Comparison of ENCODE assay signal across 28 mouse cellular contexts in genomic region chr19:28044950-28045349, GRCm38 (mm10).
"Had no signal": no experiment of that assay in that cellular context is flagged by ENCODE, and none has a peak within 500 bp of the region (broad histone marks: within the 10 kb centered on the region; RNA-seq: fewer than 3 reads in every experiment).

No protein-coding gene starts in this region.

- H3K4me3 ChIP-seq: gastrocnemius, adult 2 months; heart, embryonic 10.5 days; heart, embryonic 12.5 days; hindbrain, embryonic 10.5 days; hindbrain, embryonic 12.5 days; intestine, embryonic 15.5 days; left cerebral cortex, adult 2 months; limb, embryonic 10.5 days; limb, embryonic 12.5 days; liver, embryonic 13.5 days; liver, embryonic 15.5 days had no signal

- H3K9me3 ChIP-seq: heart, embryonic 10.5 days; heart, embryonic 12.5 days; hindbrain, embryonic 10.5 days; hindbrain, embryonic 12.5 days; intestine, embryonic 15.5 days; limb, embryonic 10.5 days; limb, embryonic 12.5 days; liver, embryonic 13.5 days; liver, embryonic 15.5 days had no signal

- H3K4me2 ChIP-seq: heart, embryonic 12.5 days; hindbrain, embryonic 12.5 days; hindbrain, embryonic 14.5 days; intestine, embryonic 15.5 days; limb, embryonic 12.5 days; liver, embryonic 11.5 days; liver, embryonic 13.5 days; liver, embryonic 15.5 days had no signal

- H3K4me1 ChIP-seq: heart, embryonic 10.5 days; heart, embryonic 12.5 days; hindbrain, embryonic 10.5 days; hindbrain, embryonic 12.5 days; intestine, embryonic 15.5 days; limb, embryonic 10.5 days; limb, embryonic 12.5 days; liver, embryonic 13.5 days; liver, embryonic 15.5 days had no signal

- ATAC-seq: hindbrain, embryonic 16.5 days; inflammation-experienced regulatory T-cells, adult 6 months; intestine, embryonic 15.5 days; intestine, postnatal 0 days; liver, postnatal 0 days had no signal

- H3K27ac ChIP-seq: gastrocnemius, adult 2 months; heart, embryonic 10.5 days; hindbrain, embryonic 10.5 days; hindbrain, embryonic 12.5 days; hindbrain, embryonic 14.5 days; intestine, embryonic 15.5 days; left cerebral cortex, adult 2 months; limb, embryonic 10.5 days; limb, embryonic 12.5 days; liver, embryonic 13.5 days; liver, embryonic 15.5 days had no signal

- DNase-seq: gastrocnemius, adult 2 months; gastrocnemius, postnatal 10 days; gastrocnemius, postnatal 25 days; heart, adult 18-20 months; heart, postnatal 10 days; heart, postnatal 4 days; kidney, adult 18-20 months; kidney, adult 8-10 months; kidney, postnatal 10 days; kidney, postnatal 25 days; kidney, postnatal 4 days; liver; liver, embryonic 13.5 days; liver, postnatal 0 days had no signal

- H3K36me3 ChIP-seq: heart, embryonic 10.5 days; heart, embryonic 12.5 days; hindbrain, embryonic 10.5 days; hindbrain, embryonic 12.5 days; intestine, embryonic 15.5 days; limb, embryonic 10.5 days; limb, embryonic 12.5 days; liver, embryonic 13.5 days; liver, embryonic 15.5 days had no signal

- H3K9ac ChIP-seq: heart, embryonic 12.5 days; hindbrain, embryonic 12.5 days; hindbrain, embryonic 14.5 days; intestine, embryonic 15.5 days; limb, embryonic 12.5 days; liver, embryonic 13.5 days; liver, embryonic 15.5 days; liver, postnatal 0 days had no signal

- H3K27me3 ChIP-seq: heart, embryonic 12.5 days; hindbrain, embryonic 12.5 days; intestine, embryonic 15.5 days; limb, embryonic 12.5 days; liver, embryonic 13.5 days; liver, embryonic 15.5 days had no signal
